Mouse (Mus musculus) thymus, postnatal 36 days (tissue): ENCODE data around the gene Ubc.
"Not testable (repeated sequence)": the region's sequence is repeated elsewhere in the genome, so short reads cannot be mapped to it uniquely, and the experiment has no call there.

Experiments used
- DNase-seq, 2 experiments: peaks; one replicate each; pipeline ENCODE4 v3.0.0; 2022; ENCODE audit warnings: mixed read lengths in 2 of 2

Gene Ubc

DNA sequence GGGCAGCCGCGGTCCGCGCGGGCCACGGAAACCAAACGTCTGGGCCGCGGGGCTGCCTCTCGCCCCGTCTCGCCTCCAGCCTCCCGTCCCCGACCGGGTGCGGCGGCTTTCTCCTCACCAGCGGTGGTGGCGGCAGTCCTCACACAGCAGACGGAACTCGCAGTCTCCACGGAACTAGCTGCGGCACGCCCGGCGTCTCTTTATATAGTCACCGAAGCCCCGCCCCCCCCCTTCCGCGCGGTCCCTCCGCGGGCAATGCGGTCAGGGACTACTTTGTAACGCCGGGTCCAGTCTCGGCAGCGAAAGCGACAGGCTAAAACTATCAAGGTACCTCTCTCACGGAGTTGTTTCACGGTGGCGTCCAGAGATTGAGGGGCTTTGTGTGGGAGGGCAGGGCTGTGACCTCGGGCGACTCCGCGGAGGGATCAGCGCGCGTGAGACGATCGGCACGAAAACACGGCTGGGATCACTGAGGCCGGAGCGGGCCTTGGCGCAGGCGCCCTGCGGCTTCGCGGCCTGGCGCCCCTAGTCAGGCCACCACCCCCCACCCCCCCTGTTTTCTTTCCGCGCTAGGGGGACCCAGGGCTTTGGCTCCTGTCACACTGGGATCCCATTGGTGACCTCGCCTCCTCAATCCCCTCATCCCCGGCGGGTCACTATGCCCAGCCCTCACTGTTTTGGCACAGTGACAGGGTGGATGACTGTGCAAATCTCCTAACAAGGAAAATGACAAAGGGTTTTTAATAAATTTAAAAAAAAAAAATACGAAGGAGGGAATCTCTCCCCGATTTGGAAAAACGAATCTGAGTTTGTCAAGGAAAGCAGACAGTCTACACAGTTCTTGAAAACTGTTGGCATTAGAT, at the start of gene Ubc:
TSS of gene Ubc (minus strand) at position 624 of the 863 bp plus-strand sequence.
- peak; percentile 84 for DNase-seq

DNA sequence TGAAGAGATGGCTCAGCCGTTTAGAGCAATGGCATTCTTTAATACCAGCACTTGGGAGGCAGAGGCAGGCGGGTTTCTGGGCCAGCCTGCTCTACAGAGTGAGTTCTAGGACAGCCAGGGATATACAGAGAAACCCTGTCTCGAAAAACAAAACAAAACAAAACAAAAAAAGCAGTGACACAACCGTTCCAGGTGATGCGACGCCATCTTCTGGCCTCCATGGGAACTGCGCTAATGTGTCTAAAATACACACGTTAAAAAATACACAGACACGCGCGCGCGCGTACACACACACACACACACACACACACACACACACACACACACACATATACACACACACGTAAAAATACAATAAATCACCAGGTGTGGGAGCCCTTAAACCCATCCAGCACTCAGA, 44.3 kb upstream of the Ubc start:
- not testable (repeated sequence) for DNase-seq

DNA sequence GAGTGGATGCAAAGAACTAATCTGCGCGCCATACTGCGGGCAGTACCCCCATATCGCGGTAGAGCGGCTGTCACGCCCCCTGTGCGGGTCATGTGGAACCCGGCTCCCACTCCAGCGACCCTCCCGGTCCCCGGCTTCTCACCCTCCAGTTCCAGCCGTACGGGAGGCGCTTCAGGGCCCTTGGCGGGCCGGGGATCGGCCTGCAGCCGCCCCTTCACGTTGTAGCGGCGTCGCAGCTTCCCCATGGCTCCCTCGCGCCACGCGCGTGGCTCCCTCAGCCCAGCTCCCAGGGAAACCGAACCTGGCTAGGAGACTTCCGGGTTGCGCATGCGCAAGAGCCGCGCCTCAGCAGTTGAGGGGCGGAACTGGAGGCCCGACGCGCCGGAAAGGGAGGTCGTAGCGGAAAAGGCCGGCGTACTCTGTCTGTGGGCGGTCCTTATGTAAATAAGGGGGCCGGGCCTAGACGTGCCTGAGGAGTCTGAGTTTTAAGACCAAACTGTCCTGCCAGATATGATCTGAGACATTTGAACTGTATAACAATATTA, 43.9 kb upstream of the Ubc start, which contains the start of gene Dhx37:
TSS of gene Dhx37 (minus strand) at position 329 of the 545 bp plus-strand sequence.
- DNase-seq, result peak; percentile 88 to 92

GRCm38 (mm10) chr5:125432324-125432723, 42.3 kb upstream of the Ubc start:
- not testable (repeated sequence) for DNase-seq

GRCm38 (mm10) chr5:125426343-125426742, 36.3 kb upstream of the Ubc start:
- DNase-seq, result no peak

DNA sequence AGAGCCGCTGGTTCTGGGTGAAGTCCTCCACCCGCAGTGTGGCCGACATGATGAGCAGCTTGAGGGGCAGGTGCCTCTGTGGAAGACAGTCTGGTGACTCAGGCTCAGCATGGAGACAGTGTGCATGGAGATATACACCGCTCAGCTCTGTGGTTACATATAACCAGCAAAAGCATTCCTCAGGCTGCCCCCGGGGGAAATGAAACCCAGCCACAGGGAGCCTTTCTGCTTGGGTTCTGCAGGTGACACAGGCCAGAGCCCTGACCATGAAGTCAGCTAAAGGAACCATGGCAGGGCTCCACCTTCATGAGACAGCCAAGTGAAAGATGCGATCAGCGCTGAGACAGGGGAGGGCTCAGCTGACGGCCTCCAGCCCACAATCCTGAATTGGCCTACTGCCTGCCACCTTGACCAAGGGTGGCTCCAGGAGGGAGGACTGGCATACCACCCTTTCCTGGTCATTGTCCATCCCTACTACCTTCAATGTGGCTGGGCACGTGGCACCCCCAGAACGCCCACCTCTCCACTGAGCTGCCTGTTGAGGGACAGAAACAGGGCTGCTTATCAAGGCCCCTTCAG, 35.8 kb upstream of the Ubc start:
- DNase-seq, result no peak

- no peak for DNase-seq
Observed at GRCm38 (mm10) chr5:125419124-125419523, 29.1 kb upstream of the Ubc start.

DNA sequence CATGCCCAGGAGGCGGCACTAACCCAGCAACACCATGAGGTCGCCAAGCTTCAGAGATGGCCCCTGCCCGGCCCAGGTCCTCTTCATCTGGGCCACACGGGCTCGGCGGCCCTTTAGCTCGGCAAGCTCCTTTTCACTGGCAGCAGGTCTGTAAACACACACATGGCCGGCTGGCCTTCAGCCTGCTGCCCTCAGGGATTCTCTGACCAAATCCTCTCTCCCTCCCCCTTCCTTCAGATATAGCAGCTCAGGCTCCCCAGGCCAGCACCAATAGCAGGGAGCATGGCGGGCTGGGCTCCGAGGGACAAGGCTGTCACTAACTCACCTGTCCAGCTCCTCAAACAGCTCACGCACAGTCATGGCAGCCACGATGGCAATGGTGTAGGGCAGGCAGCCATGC, 28.6 kb upstream of the Ubc start:
- no peak for DNase-seq

GRCm38 (mm10) chr5:125416183-125416582, 26.2 kb upstream of the Ubc start:
- DNase-seq, result no peak

GRCm38 (mm10) chr5:125413763-125414162, 23.8 kb upstream of the Ubc start:
- no peak for DNase-seq

- not testable (repeated sequence) for DNase-seq
Observed at GRCm38 (mm10) chr5:125412536-125412935, 22.5 kb upstream of the Ubc start.

- DNase-seq, result peak; percentile 80 to 85
Observed at GRCm38 (mm10) chr5:125411972-125412530, 22.0 kb upstream of the Ubc start.

DNA sequence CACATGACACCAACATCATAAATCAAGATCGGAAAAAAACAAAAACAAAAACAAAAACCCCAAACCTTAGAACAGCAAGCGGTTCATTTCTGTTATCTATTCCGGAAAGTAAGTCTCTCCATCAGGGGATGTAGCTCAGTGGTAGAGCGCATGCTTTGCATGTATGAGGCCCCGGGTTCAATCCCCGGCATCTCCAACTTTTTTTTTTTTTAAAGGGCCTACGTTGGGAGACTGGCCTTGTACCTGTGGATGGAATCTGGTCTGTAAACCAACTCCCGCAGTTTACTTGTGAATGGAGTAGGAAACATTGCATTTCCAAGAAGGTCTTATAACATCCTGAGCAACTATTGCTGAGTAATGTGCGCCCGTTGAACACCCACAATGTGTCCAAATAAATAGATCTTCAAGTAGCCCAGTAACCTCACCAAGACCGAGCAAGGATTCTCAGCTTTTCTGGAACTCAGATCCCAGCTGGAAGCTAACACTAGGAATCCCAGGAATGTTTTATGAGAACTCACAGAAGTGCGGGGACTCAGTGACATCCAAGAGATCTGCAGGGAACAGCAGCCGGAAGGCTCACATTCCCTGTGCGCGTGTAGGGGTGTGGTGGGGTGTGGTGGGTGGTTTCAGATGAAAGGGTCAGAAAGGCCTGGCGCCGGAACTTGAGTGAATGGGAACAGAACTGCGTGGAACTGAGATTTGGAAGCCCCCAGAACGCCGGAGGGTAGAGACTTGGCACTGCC, 19.5 kb upstream of the Ubc start:
- no peak for DNase-seq

DNA sequence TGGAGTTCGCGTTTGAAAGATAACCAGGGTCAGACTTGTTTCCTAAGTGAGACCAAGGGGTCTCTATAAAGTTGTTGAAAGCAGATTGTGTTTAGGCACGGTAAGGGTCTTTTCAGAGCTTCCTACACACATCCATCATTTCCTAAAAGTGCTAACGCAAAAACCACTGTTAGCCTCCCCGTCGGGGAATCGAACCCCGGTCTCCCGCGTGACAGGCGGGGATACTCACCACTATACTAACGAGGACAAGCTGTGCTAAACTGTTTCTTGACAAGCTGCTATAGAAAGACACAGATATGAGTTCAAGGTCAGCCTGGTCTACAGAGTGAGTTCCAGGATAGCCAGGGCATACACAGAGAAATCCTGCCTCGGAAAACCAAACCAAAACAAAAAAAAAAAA, 18.8 kb upstream of the Ubc start:
- DNase-seq, result peak; percentile 86 to 87

GRCm38 (mm10) chr5:125407910-125408575, 18.0 kb upstream of the Ubc start:
- no peak for DNase-seq

- DNase-seq, result no peak
Observed at GRCm38 (mm10) chr5:125407020-125407830, 17.2 kb upstream of the Ubc start.

DNA sequence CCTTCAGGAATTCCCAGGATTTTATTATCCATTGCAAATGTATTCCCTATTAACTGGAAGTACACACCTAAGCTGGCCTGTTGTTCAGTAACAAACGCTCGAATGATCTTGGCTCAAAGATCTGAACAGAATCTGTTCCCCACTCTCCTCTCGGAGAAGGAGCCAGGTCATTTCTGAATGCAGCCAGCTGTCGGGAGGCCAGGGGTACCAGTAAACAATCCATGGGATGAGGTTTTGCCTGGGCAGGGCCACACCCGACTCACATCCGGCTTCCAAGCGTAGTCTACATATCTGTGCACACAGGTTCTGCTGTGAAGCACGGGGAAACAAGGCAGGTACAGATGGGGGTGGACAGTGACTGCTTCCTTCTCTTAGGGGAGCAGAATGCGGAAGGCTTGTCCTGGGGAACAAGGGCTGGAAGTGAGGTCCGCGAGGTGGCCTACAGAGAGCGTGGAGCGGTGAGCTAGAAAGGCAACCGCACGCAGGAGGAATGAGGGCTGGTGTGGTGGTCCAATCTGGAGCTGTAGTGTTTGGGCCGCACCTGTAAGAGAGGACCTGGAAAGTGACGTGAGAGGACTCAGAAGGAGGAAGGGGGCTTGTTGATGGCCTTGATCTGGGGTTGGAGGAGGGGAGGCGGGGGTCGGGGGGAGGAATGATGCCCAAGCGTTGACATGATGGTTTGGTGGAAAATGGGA, 16.5 kb upstream of the Ubc start:
- DNase-seq, result peak; percentile 70 to 74

GRCm38 (mm10) chr5:125405546-125406248, 15.7 kb upstream of the Ubc start:
- peak; percentile 77 to 83 for DNase-seq

DNA sequence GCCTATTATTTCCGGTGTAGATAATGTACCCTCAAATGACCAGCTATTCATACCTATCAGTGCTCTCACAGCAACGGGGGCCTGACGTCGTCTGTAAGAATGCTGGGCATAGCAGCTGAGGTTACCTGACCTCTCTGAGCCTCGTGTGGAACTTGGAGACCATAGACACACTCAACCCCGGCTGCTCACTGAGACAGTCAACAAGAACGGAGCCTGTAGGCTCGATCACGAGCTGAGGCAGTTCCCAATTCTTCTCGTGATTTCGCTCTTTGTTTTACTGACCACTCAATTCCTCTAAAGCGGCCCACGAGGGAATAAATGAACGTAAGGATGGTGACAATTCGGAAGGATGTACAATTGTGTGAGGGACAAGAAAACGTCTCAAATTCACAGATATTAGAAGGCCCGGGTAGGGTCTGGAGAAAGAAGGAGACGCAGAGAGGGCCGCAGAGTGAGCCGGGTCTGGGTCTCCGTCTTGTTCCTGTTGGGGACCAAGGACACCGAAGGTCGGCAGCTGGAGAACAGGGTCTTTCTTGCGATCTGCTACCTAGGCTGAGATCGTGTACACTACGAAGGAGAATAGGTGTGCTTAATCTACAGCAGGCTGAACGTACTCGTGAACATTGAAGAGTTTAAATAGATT, 15.0 kb upstream of the Ubc start:
- peak; percentile 37 to 48 for DNase-seq

- no peak for DNase-seq
Observed at GRCm38 (mm10) chr5:125404536-125404902, 14.5 kb upstream of the Ubc start.
